Mouse (Mus musculus) stomach, embryonic 15.5 days (tissue): ENCODE data around the gene Etfa. TPM values are rescaled to one million over a fixed set of nuclear protein-coding genes. Genes with fewer than 3 reads are reported as not detected.
A peak's percentile ranks its signal among the peaks of the same experiment; 100 is the strongest.

Source experiments
- ATAC-seq: fragments of 200-750 bp; cut with Nextera tagmentation; 2 replicates; pipeline ENCODE4 v1.8.0; 2017; ENCODE audit warnings: low read depth, moderate number of reproducible peaks, moderate TSS enrichment; ENCODE audit not compliant: insufficient read depth, low FRiP score
- H3K27ac ChIP-seq: fragments of 300-500 bp; sonication (generic); 2 replicates; pipeline ENCODE4 v1.5.1; 2015; ENCODE audit warnings: mild to moderate bottlenecking, inconsistent platforms
- H3K27me3 ChIP-seq: fragments of 300-500 bp; sonication (generic); replicated peaks from 2 replicates; pipeline ENCODE4 v1.6.1; 2015; ENCODE audit warnings: inconsistent platforms
- H3K36me3 ChIP-seq: fragments of 300-500 bp; sonication (generic); 2 replicates; pipeline ENCODE4 v1.6.1; 2015; ENCODE audit warnings: inconsistent platforms
- H3K4me1 ChIP-seq: fragments of 300-500 bp; sonication (generic); 2 replicates; pipeline ENCODE4 v1.6.1; 2015; ENCODE audit warnings: inconsistent platforms
- H3K4me2 ChIP-seq: fragments of 300-500 bp; sonication (generic); 2 replicates; pipeline ENCODE4 v1.6.1; 2015; ENCODE audit warnings: mild to moderate bottlenecking, inconsistent platforms
- H3K4me3 ChIP-seq: fragments of 300-500 bp; sonication (generic); replicated peaks from 2 replicates; pipeline ENCODE4 v1.5.1; 2015; ENCODE audit warnings: inconsistent platforms
- H3K9ac ChIP-seq: fragments of 300-500 bp; sonication (generic); 2 replicates; pipeline ENCODE4 v1.6.1; 2015; ENCODE audit warnings: inconsistent platforms
- H3K9me3 ChIP-seq: fragments of 300-500 bp; sonication (generic); 2 replicates; pipeline ENCODE4 v1.6.1; 2016; ENCODE audit warnings: inconsistent platforms
- WGBS: fragments of 180-500 bp; shearing (Covaris S2); methylation state at CpG from one replicate; pipeline ENCODE4 v1.1.7; 2015; 5-methylcytosine and 5-hydroxymethylcytosine counted together
- polyA plus RNA-seq: library from polyadenylated mRNA; unstranded; fragments of >200 nt; fragmentation: Nextera tagmentation; extraction: Ambion mirVana; gene quantifications from 2 replicates; pipeline ENCODE4 v1.2.1, GENCODE M21; 2015

Gene Etfa
- polyA plus RNA-seq, 1 experiment from 2014 or later, result 247 TPM

DNA sequence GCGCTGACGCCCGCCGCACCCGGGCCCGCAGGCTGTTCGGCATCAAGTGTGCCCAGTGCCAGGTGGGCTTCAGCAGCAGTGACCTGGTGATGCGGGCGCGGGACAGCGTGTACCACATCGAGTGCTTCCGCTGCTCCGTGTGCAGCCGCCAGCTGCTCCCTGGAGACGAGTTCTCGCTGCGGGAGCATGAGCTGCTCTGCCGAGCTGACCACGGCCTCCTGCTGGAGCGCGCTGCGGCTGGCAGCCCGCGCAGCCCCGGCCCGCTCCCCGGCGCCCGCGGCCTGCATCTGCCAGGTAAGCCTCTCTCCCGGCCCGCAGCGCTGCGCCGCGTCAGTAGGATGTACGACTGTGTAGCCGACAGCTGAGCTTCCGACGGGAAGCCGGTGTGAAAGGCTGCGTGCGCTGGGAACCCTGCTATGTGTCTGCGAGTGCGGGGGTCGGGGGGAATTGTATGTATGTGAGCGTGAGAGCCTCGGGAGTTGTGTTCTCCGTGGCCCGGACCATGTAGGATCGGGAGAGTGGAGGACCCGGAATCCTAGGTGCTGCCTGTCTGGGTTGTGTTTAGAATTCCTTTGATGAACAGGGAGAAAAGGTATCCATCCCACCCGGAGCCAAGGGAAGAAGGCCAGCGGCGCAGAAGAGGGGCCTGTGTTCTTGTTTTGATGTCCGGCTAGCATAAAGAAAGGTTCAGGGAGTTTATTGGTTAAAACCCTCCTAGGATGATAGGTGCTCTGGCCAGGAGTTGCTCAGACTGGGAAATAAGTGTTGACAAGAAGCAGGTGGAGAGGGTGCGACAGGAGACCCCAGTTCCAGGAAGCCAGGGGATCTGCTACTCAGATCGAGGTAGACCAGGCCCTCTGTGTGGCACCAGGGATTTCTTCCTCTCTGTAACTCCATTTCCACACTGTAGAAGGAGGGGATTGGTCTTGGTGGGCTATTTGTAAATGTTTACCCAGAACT, 30.6 kb upstream of the Etfa start:
- Histone ChIP-seq H3K27ac (no peak overlapping the region), H3K4me2 (peak overlapping the region; percentile 67), H3K27me3 (peaks cover 59% of the 10 kb centered on the region), H3K4me1 (peaks cover 57% of the 10 kb centered on the region), H3K9me3 (no peaks in the 10 kb centered on the region), H3K9ac (peak overlapping the region; percentile 16; the same call in 1 of the 2 replicates), H3K36me3 (no peaks in the 10 kb centered on the region), H3K4me3 (peak overlapping the region; percentile 48)
- 4% methylated on average over 59 of the region's 59 CpGs for WGBS
- no peak for ATAC-seq

- Histone ChIP-seq H3K4me3 (peak overlapping the region; percentile 48), H3K9ac (peak overlapping the region; percentile 16; the same call in 1 of the 2 replicates), H3K36me3 (no peaks in the 10 kb centered on the region), H3K27ac (peak overlapping the region; percentile 8; the same call in 1 of the 2 replicates), H3K4me2 (peak overlapping the region; percentile 67), H3K27me3 (peaks cover 55% of the 10 kb centered on the region), H3K4me1 (peaks cover 57% of the 10 kb centered on the region), H3K9me3 (no peaks in the 10 kb centered on the region)
- ATAC-seq, result no peak
- under 1% methylated on average over 59 of the region's 59 CpGs for WGBS
Measured at GRCm38 (mm10) chr9:55541681-55542365, 29.8 kb upstream of the Etfa start.

- Histone ChIP-seq H3K27ac (0 out of 2 replicates have a peak overlapping the region, but pooled peaks have one; percentile 57), H3K4me1 (peaks cover 50% of the 10 kb centered on the region), H3K36me3 (no peaks in the 10 kb centered on the region), H3K9ac (peak overlapping the region; percentile 29), H3K4me3 (peak overlapping the region; percentile 48), H3K4me2 (peak overlapping the region; percentile 67), H3K9me3 (no peaks in the 10 kb centered on the region), H3K27me3 (peaks cover 47% of the 10 kb centered on the region)
- ATAC-seq, result peak; percentile 90
- under 1% methylated on average over 28 of the region's 28 CpGs for WGBS
Measured at GRCm38 (mm10) chr9:55540888-55541287, 28.8 kb upstream of the Etfa start.

DNA sequence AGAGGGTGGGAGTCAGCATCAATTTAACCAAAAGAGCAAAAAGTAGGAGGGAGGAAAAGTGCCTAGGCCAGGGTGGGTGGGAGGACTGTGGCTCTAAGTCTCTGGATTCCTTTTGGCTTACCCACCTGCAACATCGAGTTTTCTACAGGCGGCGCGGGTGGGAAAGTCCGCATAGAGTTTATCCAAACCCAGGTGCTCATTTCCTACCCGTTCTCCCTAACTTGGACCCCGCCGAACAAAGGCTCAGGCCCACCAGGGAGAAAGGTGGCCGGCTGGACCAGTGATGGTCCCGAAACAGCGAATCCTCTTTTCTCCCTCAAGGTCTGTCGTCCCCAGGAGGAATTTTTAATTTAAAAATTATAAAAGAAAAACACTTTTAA, 28.3 kb upstream of the Etfa start:
- ATAC-seq, result no peak
- peak overlapping the region; percentile 48 for H3K4me3 ChIP-seq
- peaks cover 44% of the 10 kb centered on the region for H3K27me3 ChIP-seq
- H3K36me3 ChIP-seq, result no peaks in the 10 kb centered on the region
- H3K9me3 ChIP-seq, result no peaks in the 10 kb centered on the region
- H3K27ac ChIP-seq, result peak overlapping the region; percentile 57; the same call in 1 of the 2 replicates
- peak overlapping the region; percentile 29 for H3K9ac ChIP-seq
- H3K4me2 ChIP-seq, result peak overlapping the region; percentile 67
- WGBS, result 2% methylated on average over 12 of the region's 12 CpGs
- H3K4me1 ChIP-seq, result peaks cover 45% of the 10 kb centered on the region

GRCm38 (mm10) chr9:55539661-55540390, 27.8 kb upstream of the Etfa start:
- Histone ChIP-seq H3K4me3 (peak overlapping the region; percentile 48), H3K4me2 (peak overlapping the region; percentile 67), H3K9me3 (no peaks in the 10 kb centered on the region), H3K4me1 (peaks cover 40% of the 10 kb centered on the region), H3K9ac (no peak overlapping the region; the same call in 1 of the 2 replicates), H3K27ac (peak overlapping the region; percentile 57; the same call in 1 of the 2 replicates), H3K36me3 (no peaks in the 10 kb centered on the region), H3K27me3 (peaks cover 44% of the 10 kb centered on the region)
- no peak for ATAC-seq
- 2% methylated on average over 31 of the region's 31 CpGs for WGBS

GRCm38 (mm10) chr9:55539006-55539405, 27.0 kb upstream of the Etfa start:
- Histone ChIP-seq H3K27ac (no peak overlapping the region), H3K4me2 (0 out of 2 replicates have a peak overlapping the region, but pooled peaks have one; percentile 67), H3K9me3 (no peaks in the 10 kb centered on the region), H3K27me3 (peaks cover 41% of the 10 kb centered on the region), H3K36me3 (no peaks in the 10 kb centered on the region), H3K4me3 (no peak overlapping the region), H3K4me1 (peaks cover 32% of the 10 kb centered on the region), H3K9ac (no peak overlapping the region)
- WGBS, result 16% methylated on average over 1 of the region's 1 CpGs
- ATAC-seq, result no peak

DNA sequence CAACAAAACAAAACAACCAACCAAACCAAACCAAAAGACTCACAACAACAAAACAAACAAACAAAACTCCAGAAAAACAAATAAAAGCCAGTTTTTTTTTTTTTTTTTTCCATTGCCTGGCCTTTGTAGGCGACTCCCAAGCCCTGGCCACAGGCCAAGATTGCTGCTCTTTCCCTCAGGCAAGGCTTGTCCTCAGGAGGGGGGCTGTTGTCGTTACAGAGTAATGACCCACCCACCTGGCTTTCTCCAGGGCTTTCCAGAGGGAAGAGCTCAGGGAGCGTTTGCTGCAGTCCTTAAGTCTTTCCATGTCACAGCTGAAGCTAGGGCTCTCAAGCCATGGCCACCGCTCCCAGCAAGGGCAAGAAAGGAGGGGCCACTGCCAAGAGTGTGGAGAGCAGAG, 26.3 kb upstream of the Etfa start, which contains the start of gene Isl2:
Isl2 (plus strand) TSS at position 296 of the 400 bp plus-strand sequence.
- no peaks in the 10 kb centered on the region for H3K36me3 ChIP-seq
- no peak within 1 kb of the TSS; the same call in 1 of the 2 replicates for H3K27ac ChIP-seq
- peaks cover 28% of the 10 kb centered on the region for H3K4me1 ChIP-seq
- WGBS, result 32% methylated on average over 4 of the region's 4 CpGs
- H3K9ac ChIP-seq, result no peak within 1 kb of the TSS; the same call in 1 of the 2 replicates
- H3K4me2 ChIP-seq, result peak within 1 kb of the TSS; percentile 67
- H3K27me3 ChIP-seq, result peaks cover 35% of the 10 kb centered on the region
- H3K9me3 ChIP-seq, result no peaks in the 10 kb centered on the region
- no peak for ATAC-seq
- H3K4me3 ChIP-seq, result peak within 1 kb of the TSS; percentile 48

DNA sequence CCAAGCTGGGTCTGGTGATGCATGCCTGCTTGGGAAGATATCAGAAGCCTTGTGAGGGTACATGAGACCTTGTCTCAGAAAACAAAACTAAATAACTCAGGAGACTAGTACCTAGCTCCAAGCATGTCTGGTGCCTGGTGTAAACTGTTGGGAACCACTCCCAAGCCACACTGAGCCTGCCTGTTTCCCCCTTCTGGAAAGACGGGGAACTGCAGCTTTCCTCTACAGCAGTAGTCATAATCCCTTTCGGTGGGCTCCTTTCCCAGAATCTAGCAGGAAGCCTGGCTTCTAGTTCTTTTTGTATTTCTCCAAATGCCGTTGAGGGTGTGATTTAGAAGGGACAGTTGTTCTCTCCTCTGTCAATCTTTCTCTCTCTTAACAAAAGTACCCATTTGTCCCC, 23.9 kb upstream of the Etfa start:
- H3K4me2 ChIP-seq, result no peak overlapping the region
- WGBS, result 25% methylated on average over 3 of the region's 3 CpGs
- no peak overlapping the region for H3K9ac ChIP-seq
- no peak overlapping the region for H3K4me3 ChIP-seq
- peaks cover 9% of the 10 kb centered on the region; the same call in 1 of the 2 replicates for H3K4me1 ChIP-seq
- peaks cover 21% of the 10 kb centered on the region for H3K27me3 ChIP-seq
- no peaks in the 10 kb centered on the region for H3K36me3 ChIP-seq
- no peak overlapping the region for H3K27ac ChIP-seq
- H3K9me3 ChIP-seq, result no peaks in the 10 kb centered on the region
- no peak for ATAC-seq

DNA sequence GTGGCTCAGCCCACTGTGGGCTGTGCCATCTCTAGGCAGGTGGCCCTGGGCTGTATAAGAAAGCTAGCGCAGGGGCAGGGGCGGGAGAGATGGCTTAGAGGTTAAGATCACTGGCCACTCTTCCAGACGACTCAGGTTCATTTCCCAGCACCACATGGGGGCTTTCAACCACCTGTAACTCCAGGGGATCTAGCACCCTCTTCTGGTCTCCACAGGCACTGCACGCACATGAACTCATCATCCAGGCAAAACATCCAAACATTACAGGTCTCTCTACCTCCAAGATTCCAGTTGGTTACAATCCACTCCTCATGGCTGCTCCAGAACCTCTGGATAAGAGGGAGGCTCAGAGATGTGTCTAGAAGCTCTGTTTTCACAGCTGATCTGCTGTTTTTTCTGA, 13.7 kb upstream of the Etfa start:
- no peaks in the 10 kb centered on the region for H3K4me1 ChIP-seq
- H3K36me3 ChIP-seq, result no peaks in the 10 kb centered on the region
- WGBS, result 58% methylated on average over 4 of the region's 4 CpGs
- ATAC-seq, result no peak
- H3K4me3 ChIP-seq, result no peak overlapping the region
- no peak overlapping the region for H3K4me2 ChIP-seq
- H3K9me3 ChIP-seq, result no peaks in the 10 kb centered on the region
- H3K27ac ChIP-seq, result no peak overlapping the region
- H3K9ac ChIP-seq, result no peak overlapping the region
- no peaks in the 10 kb centered on the region for H3K27me3 ChIP-seq

- Histone ChIP-seq H3K27ac (peak overlapping the region; percentile 92), H3K9me3 (no peaks in the 10 kb centered on the region), H3K36me3 (no peaks in the 10 kb centered on the region), H3K4me2 (peak overlapping the region; percentile 66), H3K4me3 (peak overlapping the region; percentile 96), H3K27me3 (no peaks in the 10 kb centered on the region), H3K4me1 (0 out of 2 replicates have a peak, but pooled peaks cover 3% of the 10 kb centered on the region), H3K9ac (peak overlapping the region; percentile 84)
- under 1% methylated on average over 32 of the region's 32 CpGs for WGBS
- ATAC-seq, result peak; percentile 64
Measured at GRCm38 (mm10) chr9:55511521-55511993, 486 bp downstream of the Etfa start.

GRCm38 (mm10) chr9:55510651-55511235, 1.3 kb downstream of the Etfa start:
- H3K4me3 ChIP-seq, result peak overlapping the region; percentile 96
- H3K9me3 ChIP-seq, result no peaks in the 10 kb centered on the region
- H3K9ac ChIP-seq, result no peak overlapping the region
- H3K27me3 ChIP-seq, result no peaks in the 10 kb centered on the region
- H3K36me3 ChIP-seq, result no peaks in the 10 kb centered on the region
- H3K4me1 ChIP-seq, result 0 out of 2 replicates have a peak, but pooled peaks cover 3% of the 10 kb centered on the region
- ATAC-seq, result no peak
- H3K4me2 ChIP-seq, result peak overlapping the region; percentile 66
- 74% methylated on average over 10 of the region's 10 CpGs for WGBS
- H3K27ac ChIP-seq, result no peak overlapping the region
